11 mouse cellular contexts compared by ENCODE assay signal in the genomic region with DNA sequence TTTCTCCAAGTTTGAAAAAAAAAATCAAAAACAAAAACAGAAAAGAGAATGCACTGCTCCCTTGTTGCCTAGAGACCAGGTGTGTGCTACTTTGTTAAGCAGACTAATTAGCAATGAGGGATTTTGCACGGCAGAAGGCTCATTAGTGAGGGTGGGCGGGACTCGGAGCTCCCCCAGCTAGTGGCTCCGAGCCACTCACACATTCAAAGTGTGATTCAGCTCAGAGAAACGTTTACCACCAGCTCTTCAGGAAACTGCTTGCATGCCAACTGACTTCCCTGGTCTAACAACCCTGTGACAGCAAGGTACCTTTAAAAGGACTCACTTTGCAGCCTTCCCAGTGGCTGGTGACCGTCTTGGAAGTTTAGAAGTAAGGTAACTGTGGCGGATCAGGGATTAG. TPM values are rescaled to one million over a fixed set of nuclear protein-coding genes. Genes with fewer than 3 reads are reported as not detected.
A peak's percentile ranks its signal among the peaks of the same experiment; 100 is the strongest.
DNase-seq lines count a peak whose midpoint lies in the region.
"Had no signal": no experiment of that assay in that cellular context is flagged by ENCODE, and none has a peak within 500 bp of the region (broad histone marks: within the 10 kb centered on the region; RNA-seq: fewer than 3 reads in every experiment).

No protein-coding gene starts in this region.

- peak; percentile 49 for DNase-seq in retina, postnatal 1 day
- DNase-seq in retina, embryonic 14.5 days (ENCODE audit: low spot score), result no peak
- peak; percentile 35 to 71 for DNase-seq in frontal cortex, postnatal 36 days (ENCODE audit: low spot score in 2 of 2)
- DNase-seq in left cerebral cortex, adult 9 months (ENCODE audit: low spot score in 2 of 2), result peak; percentile 51 to 78
- peak; percentile 68 for DNase-seq in telencephalon, adult 2 months (ENCODE audit: low read depth, low spot score)
- no peak for DNase-seq in adrenal gland, adult 2 months
- DNase-seq in spleen, postnatal 14 days (ENCODE audit: low spot score in 2 of 2), result no peak
- DNase-seq in kidney, adult 8-10 months, result no peak
- DNase-seq: kidney, postnatal 10 days; thymus, postnatal 4 days had no signal

RNA-seq across cellular contexts. Expression of a gene that starts 58.1 kb away (rescaled TPM):
- total RNA-seq in adrenal gland, adult 2 months (2021), result 10 to 100 TPM in 1 of 2 experiments, 1 to 10 TPM in 1; 2.7 to 18.3 TPM
- polyA plus RNA-seq in adrenal gland, adult 2 months (2012; rRNA removed), result 7.2 and 12.1 TPM in 2 replicates
- total RNA-seq: granulocyte monocyte progenitor cell, adult 5-6 weeks had no signal

Comparison
In these comparisons a context has a peak if more than half of its experiments do, and no peak if none do; other contexts are left out.
1. DNase-seq: peak in retina, postnatal 1 day (single experiment), frontal cortex, postnatal 36 days (2 of 2), left cerebral cortex, adult 9 months (2 of 2) and telencephalon, adult 2 months (single experiment); none in retina, embryonic 14.5 days (single experiment), adrenal gland, adult 2 months (single experiment), spleen, postnatal 14 days (0 of 2) and kidney, adult 8-10 months (0 of 2).